Mouse (Mus musculus) Patski (cell line): ENCODE data around the gene Olfr641. TPM values are rescaled to one million over a fixed set of nuclear protein-coding genes. Genes with fewer than 3 reads are reported as not detected.

ENCODE experiments used
- ATAC-seq: fragments of 100-300 bp; one replicate; pipeline ENCODE4 v1.8.0; 2021
- CTCF ChIA-PET: fragments of 350-600 bp; sonication (Branson Sonifier 250); formaldehyde crosslinking; loops from one replicate; lab custom pipeline; 2022; ENCODE audit warnings: inconsistent platforms; lab: Charles Lee
- POLR2A ChIA-PET: fragments of 350-600 bp; sonication (Branson Sonifier 250); formaldehyde crosslinking; loops from one replicate; lab custom pipeline; 2022; ENCODE audit warnings: antibody characterized with exemption, inconsistent platforms; lab: Charles Lee
- DNase-seq: peaks from one replicate; pipeline ENCODE4 v3.0.0-alpha.2; 2011; ENCODE audit warnings: low read depth, low spot score
- H3K27me3 ChIP-seq: fragments of 371-371 bp; one replicate; pipeline ENCODE4 v1.5.1; 2021
- CTCF ChIP-seq: fragments of 100-300 bp; IDR thresholded peaks from one replicate; pipeline ENCODE4 v1.5.1; 2021
- in situ Hi-C: fragments of 300-500 bp; cut with MboI; formaldehyde crosslinking; loops from 3 replicates; pipeline ENCODE4 v1.11.1; 2018; ENCODE audit warnings: low pct_unique_long_range_greater_than_20kb, mixed read lengths
- polyA plus RNA-seq: library from polyadenylated mRNA; unstranded; gene quantifications from one replicate; pipeline ENCODE4 v1.2.3, GENCODE M21; 2021

Gene Olfr641
- polyA plus RNA-seq, 1 experiment from 2014 or later: not detected

GRCm38 (mm10) chr7:104061345-104061744 lies 26.1 kb downstream of the Olfr641 start, which contains the start of gene 4930516K23Rik:
Gene 4930516K23Rik, minus strand, starts transcription at chr7:104061445.
- peaks cover 4% of the 10 kb centered on the region for H3K27me3 ChIP-seq
- CTCF ChIA-PET: no interaction called here
- DNase-seq: no peak
- TF ChIP-seq CTCF: no peak
- no peak for ATAC-seq
- POLR2A ChIA-PET: no interaction called here
- in situ Hi-C loops: no loop called here

GRCm38 (mm10) chr7:104071769-104072168 lies 36.5 kb downstream of the Olfr641 start, which contains the start of gene Olfr644:
Gene Olfr644, minus strand, starts transcription at chr7:104071869.
- TF ChIP-seq CTCF: no peak
- POLR2A ChIA-PET: no interaction called here
- CTCF ChIA-PET: no interaction called here
- H3K27me3 ChIP-seq: no peaks in the 10 kb centered on the region
- in situ Hi-C loops: no loop called here
- DNase-seq: no peak
- no peak for ATAC-seq

DNA sequence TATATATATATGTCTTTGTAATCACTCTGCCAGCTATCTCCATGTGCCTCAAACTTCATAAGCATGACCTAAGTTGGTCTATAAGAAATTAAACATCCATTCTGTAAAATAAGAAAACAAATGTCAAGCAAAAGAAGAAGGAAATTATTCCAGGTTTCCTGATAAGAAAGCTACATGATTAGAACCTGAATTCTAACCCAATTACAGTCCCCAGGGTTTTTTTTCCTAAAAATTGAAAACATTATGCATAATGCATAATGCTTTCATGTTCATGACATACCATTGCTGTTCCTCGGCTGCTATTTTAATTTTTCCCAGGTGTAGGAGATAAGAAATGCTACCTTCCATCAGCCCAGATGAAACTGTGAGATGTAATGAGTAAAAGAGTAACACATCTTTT lies 50.1 kb downstream of the Olfr641 start, which contains the start of gene Olfr645:
Gene Olfr645 (minus strand): TSS at position 101 of the 400 bp plus-strand sequence.
- in situ Hi-C loops: no loop called here
- no peak for ATAC-seq
- no peak for TF ChIP-seq CTCF
- CTCF ChIA-PET: interaction anchor here (1.1 kb wide), 1 partner anchor 8 kb away, joined by 3 read pairs; no protein-coding TSS in a partner anchor
- POLR2A ChIA-PET: no interaction called here
- H3K27me3 ChIP-seq: no peaks in the 10 kb centered on the region
- no peak for DNase-seq

Other genes with a start within 250 kb of the Olfr641 start
- not detected for gene Olfr67, start 243.6 kb upstream of the Olfr641 start, polyA plus RNA-seq
- gene Hbb-bt, start 221.4 kb upstream of the Olfr641 start, polyA plus RNA-seq: not detected
- not detected for gene Hbb-bs, start 207.3 kb upstream of the Olfr641 start, polyA plus RNA-seq
- not detected for gene Hbb-bh2, start 194.9 kb upstream of the Olfr641 start, polyA plus RNA-seq
- gene Hbb-bh1, start 192.3 kb upstream of the Olfr641 start, polyA plus RNA-seq: not detected
- not detected for gene Hbb-y, start 182.2 kb upstream of the Olfr641 start, polyA plus RNA-seq
- not detected for gene Olfr66, start 149.2 kb upstream of the Olfr641 start, polyA plus RNA-seq
- not detected for gene Olfr64, start 141.0 kb upstream of the Olfr641 start, polyA plus RNA-seq
- not detected for gene Olfr65, start 132.0 kb upstream of the Olfr641 start, polyA plus RNA-seq
- gene Olfr631, start 106.6 kb upstream of the Olfr641 start, polyA plus RNA-seq: not detected
- gene Olfr632, start 101.1 kb upstream of the Olfr641 start, polyA plus RNA-seq: not detected
- not detected for gene Olfr633, start 91.0 kb upstream of the Olfr641 start, polyA plus RNA-seq
- gene Olfr635, start 64.3 kb upstream of the Olfr641 start, polyA plus RNA-seq: not detected
- not detected for gene Olfr638, start 36.7 kb upstream of the Olfr641 start, polyA plus RNA-seq
- 0.03 TPM for gene Olfr639, start 18.1 kb upstream of the Olfr641 start, polyA plus RNA-seq
- not detected for gene Olfr640, start 9.9 kb upstream of the Olfr641 start, polyA plus RNA-seq
- gene Olfr642, start 17.2 kb downstream of the Olfr641 start, polyA plus RNA-seq: not detected
- not detected for gene 4930516K23Rik, start 26.0 kb downstream of the Olfr641 start, polyA plus RNA-seq
- gene Olfr644, start 36.4 kb downstream of the Olfr641 start, polyA plus RNA-seq: not detected
- not detected for gene Olfr645, start 50.0 kb downstream of the Olfr641 start, polyA plus RNA-seq
- 0.04 TPM for gene Olfr646, start 69.4 kb downstream of the Olfr641 start, polyA plus RNA-seq
- not detected for gene Ubqln5, start 94.4 kb downstream of the Olfr641 start, polyA plus RNA-seq
- gene Olfr643, start 102.0 kb downstream of the Olfr641 start, polyA plus RNA-seq: not detected
- gene Ubqln3, start 107.8 kb downstream of the Olfr641 start, polyA plus RNA-seq: not detected
- gene Ubqlnl, start 115.1 kb downstream of the Olfr641 start, polyA plus RNA-seq: not detected
- gene Olfm5, start 129.4 kb downstream of the Olfr641 start, polyA plus RNA-seq: not detected
- 0.03 TPM for gene Olfr648, start 147.9 kb downstream of the Olfr641 start, polyA plus RNA-seq
- not detected for gene Olfr649, start 160.5 kb downstream of the Olfr641 start, polyA plus RNA-seq
- 0.08 TPM for gene Trim6, start 183.3 kb downstream of the Olfr641 start, polyA plus RNA-seq
- 1.6 TPM for gene Trim34a, start 209.0 kb downstream of the Olfr641 start, polyA plus RNA-seq